Mouse (Mus musculus): ENCODE results near the gene Rhobtb1. TPM values are rescaled to one million over a fixed set of nuclear protein-coding genes. Genes with fewer than 3 reads are reported as not detected.

Rhobtb1 gene
- polyA plus RNA-seq, 1 experiment from 2014 or later, result 15.2 TPM

GRCm38 (mm10) chr10:69321519-69322035 is 170.3 kb downstream of the Rhobtb1 start:
- Histone ChIP-seq H3K27me3 (ENCODE audit: control insufficient read depth, insufficient read depth, low read depth, low read length) (no peaks in the 10 kb centered on the region), H3K4me1 (replicated peaks; ENCODE audit: control insufficient read depth, insufficient read depth, low read length) (peaks cover 4% of the 10 kb centered on the region; the same call in 1 of the 2 replicates), H3K4me3 (ENCODE audit: low read length) (peak overlapping the region; percentile 41), H3K9ac (ENCODE audit: low read length) (peak overlapping the region; percentile 53), H3K4me2 (ENCODE audit: low read depth, low read length) (peak overlapping the region; percentile 60), H3K27ac (ENCODE audit: low read length) (peak overlapping the region; percentile 59; the same call in 1 of the 2 replicates), H3K36me3 (ENCODE audit: control insufficient read depth, insufficient read depth, low read length) (no peaks in the 10 kb centered on the region), H3K9me3 (ENCODE audit: control insufficient read depth, low read length) (no peaks in the 10 kb centered on the region; the same call in 1 of the 2 replicates)
- peak; percentile 72 for ATAC-seq (ENCODE audit: low read depth)
- WGBS, result 30% methylated on average over 15 of the region's 15 CpGs

GRCm38 (mm10) chr10:69323986-69324385 is 172.8 kb downstream of the Rhobtb1 start:
- H3K9ac ChIP-seq (ENCODE audit: low read length), result no peak overlapping the region
- H3K4me3 ChIP-seq (ENCODE audit: low read length), result no peak overlapping the region
- no peak overlapping the region for H3K4me2 ChIP-seq (ENCODE audit: low read depth, low read length)
- no peaks in the 10 kb centered on the region; the same call in 1 of the 2 replicates for H3K9me3 ChIP-seq (ENCODE audit: control insufficient read depth, low read length)
- H3K4me1 ChIP-seq (replicated peaks; ENCODE audit: control insufficient read depth, insufficient read depth, low read length), result peaks cover 4% of the 10 kb centered on the region; the same call in 1 of the 2 replicates
- H3K27me3 ChIP-seq (ENCODE audit: control insufficient read depth, insufficient read depth, low read depth, low read length), result no peaks in the 10 kb centered on the region
- H3K36me3 ChIP-seq (ENCODE audit: control insufficient read depth, insufficient read depth, low read length), result no peaks in the 10 kb centered on the region
- WGBS, result 77% methylated on average over 13 of the region's 13 CpGs
- ATAC-seq (ENCODE audit: low read depth), result no peak
- no peak overlapping the region for H3K27ac ChIP-seq (ENCODE audit: low read length)

- Histone ChIP-seq H3K9me3 (ENCODE audit: control insufficient read depth, low read length) (no peaks in the 10 kb centered on the region; the same call in 1 of the 2 replicates), H3K36me3 (ENCODE audit: control insufficient read depth, insufficient read depth, low read length) (no peaks in the 10 kb centered on the region), H3K4me1 (replicated peaks; ENCODE audit: control insufficient read depth, insufficient read depth, low read length) (peaks cover 4% of the 10 kb centered on the region; the same call in 1 of the 2 replicates), H3K27ac (ENCODE audit: low read length) (no peak overlapping the region), H3K9ac (ENCODE audit: low read length) (no peak overlapping the region), H3K4me2 (ENCODE audit: low read depth, low read length) (no peak overlapping the region), H3K4me3 (ENCODE audit: low read length) (no peak overlapping the region), H3K27me3 (ENCODE audit: control insufficient read depth, insufficient read depth, low read depth, low read length) (no peaks in the 10 kb centered on the region)
- WGBS, result 85% methylated on average over 7 of the region's 7 CpGs
- ATAC-seq (ENCODE audit: low read depth), result no peak
Observed at GRCm38 (mm10) chr10:69324816-69325215, 173.6 kb downstream of the Rhobtb1 start.

GRCm38 (mm10) chr10:69326433-69326832 is 175.2 kb downstream of the Rhobtb1 start:
- Histone ChIP-seq H3K4me2 (ENCODE audit: low read depth, low read length) (no peak overlapping the region), H3K9ac (ENCODE audit: low read length) (no peak overlapping the region), H3K4me1 (replicated peaks; ENCODE audit: control insufficient read depth, insufficient read depth, low read length) (no peaks in the 10 kb centered on the region), H3K9me3 (ENCODE audit: control insufficient read depth, low read length) (no peaks in the 10 kb centered on the region), H3K36me3 (ENCODE audit: control insufficient read depth, insufficient read depth, low read length) (no peaks in the 10 kb centered on the region), H3K27me3 (ENCODE audit: control insufficient read depth, insufficient read depth, low read depth, low read length) (no peaks in the 10 kb centered on the region), H3K27ac (ENCODE audit: low read length) (no peak overlapping the region), H3K4me3 (ENCODE audit: low read length) (no peak overlapping the region)
- peak; percentile 53 for ATAC-seq (ENCODE audit: low read depth)
- 71% methylated on average over 3 of the region's 3 CpGs for WGBS

- Histone ChIP-seq H3K27me3 (ENCODE audit: control insufficient read depth, insufficient read depth, low read depth, low read length) (no peaks in the 10 kb centered on the region), H3K9me3 (ENCODE audit: control insufficient read depth, low read length) (no peaks in the 10 kb centered on the region), H3K4me1 (replicated peaks; ENCODE audit: control insufficient read depth, insufficient read depth, low read length) (no peaks in the 10 kb centered on the region), H3K9ac (ENCODE audit: low read length) (no peak overlapping the region), H3K27ac (ENCODE audit: low read length) (no peak overlapping the region), H3K4me3 (ENCODE audit: low read length) (no peak overlapping the region), H3K36me3 (ENCODE audit: control insufficient read depth, insufficient read depth, low read length) (no peaks in the 10 kb centered on the region), H3K4me2 (ENCODE audit: low read depth, low read length) (no peak overlapping the region)
- no peak for ATAC-seq (ENCODE audit: low read depth)
- WGBS, result 53% methylated on average over 8 of the region's 8 CpGs
Observed at GRCm38 (mm10) chr10:69327362-69327761, 176.1 kb downstream of the Rhobtb1 start.

GRCm38 (mm10) chr10:69328029-69328655 is 176.9 kb downstream of the Rhobtb1 start:
- Histone ChIP-seq H3K4me1 (replicated peaks; ENCODE audit: control insufficient read depth, insufficient read depth, low read length) (no peaks in the 10 kb centered on the region), H3K27me3 (ENCODE audit: control insufficient read depth, insufficient read depth, low read depth, low read length) (no peaks in the 10 kb centered on the region)

GRCm38 (mm10) chr10:69328656-69329046 is 177.4 kb downstream of the Rhobtb1 start:
- no peak overlapping the region for H3K27ac ChIP-seq (ENCODE audit: low read length)
- no peak overlapping the region for H3K4me2 ChIP-seq (ENCODE audit: low read depth, low read length)
- H3K36me3 ChIP-seq (ENCODE audit: control insufficient read depth, insufficient read depth, low read length), result no peaks in the 10 kb centered on the region
- H3K4me1 ChIP-seq (replicated peaks; ENCODE audit: control insufficient read depth, insufficient read depth, low read length), result peaks cover under 1% of the 10 kb centered on the region; the same call in 1 of the 2 replicates
- WGBS, result 47% methylated on average over 4 of the region's 4 CpGs
- no peak overlapping the region for H3K4me3 ChIP-seq (ENCODE audit: low read length)
- ATAC-seq (ENCODE audit: low read depth), result no peak
- H3K9ac ChIP-seq (ENCODE audit: low read length), result no peak overlapping the region
- H3K9me3 ChIP-seq (ENCODE audit: control insufficient read depth, low read length), result no peaks in the 10 kb centered on the region
- no peaks in the 10 kb centered on the region for H3K27me3 ChIP-seq (ENCODE audit: control insufficient read depth, insufficient read depth, low read depth, low read length)

More at GRCm38 (mm10) chr10:69328029-69328655, 176.9 kb downstream of the Rhobtb1 start:
- 84% methylated on average over 12 of the region's 12 CpGs for WGBS
- H3K4me3 ChIP-seq (ENCODE audit: low read length), result no peak overlapping the region
- no peak overlapping the region for H3K9ac ChIP-seq (ENCODE audit: low read length)
- H3K9me3 ChIP-seq (ENCODE audit: control insufficient read depth, low read length), result no peaks in the 10 kb centered on the region
- H3K36me3 ChIP-seq (ENCODE audit: control insufficient read depth, insufficient read depth, low read length), result no peaks in the 10 kb centered on the region
- H3K27ac ChIP-seq (ENCODE audit: low read length), result no peak overlapping the region
- no peak for ATAC-seq (ENCODE audit: low read depth)
- H3K4me2 ChIP-seq (ENCODE audit: low read depth, low read length), result no peak overlapping the region

- no peak overlapping the region for H3K9ac ChIP-seq (ENCODE audit: low read length)
- no peak for ATAC-seq (ENCODE audit: low read depth)
- 76% methylated on average over 6 of the region's 6 CpGs for WGBS
Observed at GRCm38 (mm10) chr10:69331231-69331630, 180.0 kb downstream of the Rhobtb1 start.

GRCm38 (mm10) chr10:69333212-69333611 is 182.0 kb downstream of the Rhobtb1 start:
- Histone ChIP-seq H3K4me1 (replicated peaks; ENCODE audit: control insufficient read depth, insufficient read depth, low read length) (peaks cover 11% of the 10 kb centered on the region), H3K9me3 (ENCODE audit: control insufficient read depth, low read length) (no peaks in the 10 kb centered on the region), H3K27me3 (ENCODE audit: control insufficient read depth, insufficient read depth, low read depth, low read length) (no peaks in the 10 kb centered on the region), H3K4me3 (ENCODE audit: low read length) (no peak overlapping the region), H3K4me2 (ENCODE audit: low read depth, low read length) (no peak overlapping the region), H3K36me3 (ENCODE audit: control insufficient read depth, insufficient read depth, low read length) (peaks cover 25% of the 10 kb centered on the region), H3K9ac (ENCODE audit: low read length) (no peak overlapping the region), H3K27ac (ENCODE audit: low read length) (no peak overlapping the region)
- ATAC-seq (ENCODE audit: low read depth), result no peak
- WGBS, result 82% methylated on average over 11 of the region's 11 CpGs

More at GRCm38 (mm10) chr10:69331231-69331630, 180.0 kb downstream of the Rhobtb1 start:
- Histone ChIP-seq H3K27me3 (ENCODE audit: control insufficient read depth, insufficient read depth, low read depth, low read length) (no peaks in the 10 kb centered on the region), H3K9me3 (ENCODE audit: control insufficient read depth, low read length) (no peaks in the 10 kb centered on the region), H3K27ac (ENCODE audit: low read length) (no peak overlapping the region), H3K36me3 (ENCODE audit: control insufficient read depth, insufficient read depth, low read length) (peaks cover 8% of the 10 kb centered on the region), H3K4me3 (ENCODE audit: low read length) (no peak overlapping the region), H3K4me2 (ENCODE audit: low read depth, low read length) (no peak overlapping the region), H3K4me1 (replicated peaks; ENCODE audit: control insufficient read depth, insufficient read depth, low read length) (peaks cover 11% of the 10 kb centered on the region)
